Mouse (Mus musculus) liver, postnatal 0 days (tissue): Measurements from ENCODE around the gene Tbx19.

Experiments used
- CTCF ChIP-seq: sonication (generic); IDR thresholded peaks from 2 replicates; pipeline ENCODE4 v1.5.1; 2016; ENCODE audit warnings: antibody characterized with exemption, low read depth
- EP300 ChIP-seq: IDR thresholded peaks from 2 replicates; pipeline ENCODE4 v1.6.1; 2016; ENCODE audit warnings: antibody characterized with exemption, low read depth, mild to moderate bottlenecking

DNA sequence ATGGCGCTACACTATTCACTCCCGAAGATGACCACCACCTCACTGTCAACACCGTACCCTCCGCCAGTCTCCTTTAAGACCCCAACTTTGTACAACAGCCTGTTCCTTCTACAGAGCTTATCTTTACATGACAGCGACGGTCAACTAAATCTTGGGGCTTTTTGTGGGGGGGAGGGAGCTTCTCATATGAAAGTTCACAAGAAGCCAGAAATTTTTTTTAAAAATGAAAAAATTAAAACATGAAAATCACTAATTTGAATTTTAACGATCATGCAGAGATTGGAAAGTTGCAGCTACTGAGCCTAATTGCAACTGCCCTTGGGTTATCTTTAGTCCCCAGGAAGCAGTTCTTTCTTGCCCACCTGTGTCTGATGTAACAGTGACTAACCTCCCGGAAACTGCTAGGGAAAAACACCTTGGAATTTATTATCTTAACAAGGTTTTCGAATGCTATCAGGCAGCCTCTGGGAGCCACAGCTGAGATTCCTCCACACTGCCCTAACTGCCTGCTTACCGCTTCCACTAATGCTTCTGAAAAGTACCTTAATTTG, 32.2 kb upstream of the Tbx19 start:
- TF ChIP-seq CTCF = no peak
- TF ChIP-seq EP300 = no peak
